Mouse (Mus musculus): ENCODE results near the gene Fntb.

The Fntb gene

GRCm38 (mm10) chr12:76889404-76890184 is 124.2 kb downstream of the Fntb start:
- 93% methylated on average over 11 of the region's 11 CpGs for WGBS

GRCm38 (mm10) chr12:76891160-76891559 is 125.8 kb downstream of the Fntb start:
- 75% methylated on average over 3 of the region's 3 CpGs for WGBS

GRCm38 (mm10) chr12:76892910-76893695 is 127.7 kb downstream of the Fntb start:
- WGBS, result 77% methylated on average over 16 of the region's 16 CpGs

- WGBS, result 74% methylated on average over 10 of the region's 10 CpGs
Observed at GRCm38 (mm10) chr12:76894792-76895559, 129.6 kb downstream of the Fntb start.

GRCm38 (mm10) chr12:76895777-76896176 is 130.4 kb downstream of the Fntb start:
- 43% methylated on average over 7 of the region's 7 CpGs for WGBS

- 92% methylated on average over 4 of the region's 4 CpGs for WGBS
Observed at GRCm38 (mm10) chr12:76896566-76896965, 131.2 kb downstream of the Fntb start.

- WGBS, result 71% methylated on average over 10 of the region's 10 CpGs
Observed at GRCm38 (mm10) chr12:76897006-76897405, 131.6 kb downstream of the Fntb start.

GRCm38 (mm10) chr12:76899261-76899975 is 134.0 kb downstream of the Fntb start:
- 78% methylated on average over 10 of the region's 10 CpGs for WGBS

GRCm38 (mm10) chr12:76901508-76902294 is 136.3 kb downstream of the Fntb start:
- WGBS, result 94% methylated on average over 3 of the region's 3 CpGs

- WGBS, result 78% methylated on average over 1 of the region's 1 CpGs
Observed at GRCm38 (mm10) chr12:76906278-76906677, 140.9 kb downstream of the Fntb start.

GRCm38 (mm10) chr12:76909218-76909617 is 143.8 kb downstream of the Fntb start:
- 91% methylated on average over 5 of the region's 5 CpGs for WGBS

GRCm38 (mm10) chr12:76910258-76910940 is 145.0 kb downstream of the Fntb start:
- WGBS, result 89% methylated on average over 11 of the region's 11 CpGs

GRCm38 (mm10) chr12:76911171-76911726 is 145.9 kb downstream of the Fntb start:
- 76% methylated on average over 16 of the region's 16 CpGs for WGBS

GRCm38 (mm10) chr12:76912193-76912592 is 146.8 kb downstream of the Fntb start:
- WGBS, result 86% methylated on average over 9 of the region's 9 CpGs

- 89% methylated on average over 11 of the region's 11 CpGs for WGBS
Observed at GRCm38 (mm10) chr12:76916163-76916562, 150.8 kb downstream of the Fntb start.

- WGBS, result 69% methylated on average over 6 of the region's 6 CpGs
Observed at GRCm38 (mm10) chr12:76918113-76918512, 152.7 kb downstream of the Fntb start.

- 82% methylated on average over 3 of the region's 3 CpGs for WGBS
Observed at GRCm38 (mm10) chr12:76918855-76919254, 153.5 kb downstream of the Fntb start.

GRCm38 (mm10) chr12:76920398-76920797 is 155.0 kb downstream of the Fntb start:
- 79% methylated on average over 6 of the region's 6 CpGs for WGBS

GRCm38 (mm10) chr12:76920990-76921389 is 155.6 kb downstream of the Fntb start:
- 94% methylated on average over 8 of the region's 8 CpGs for WGBS

- WGBS, result 85% methylated on average over 8 of the region's 8 CpGs
Observed at GRCm38 (mm10) chr12:76923118-76923517, 157.7 kb downstream of the Fntb start.
